Mouse (Mus musculus) T-helper 2 cell (primary cell): ENCODE data around the gene Hs1bp3.

Experiments used
- in situ Hi-C: fragments of 300-600 bp; cut with MboI, MseI; formaldehyde crosslinking; loops from one replicate; pipeline ENCODE4 v1.15.1; 2025; ENCODE audit warnings: high pct_unique_total_duplicates

Hs1bp3 gene

GRCm38 (mm10) chr12:8313270-8313771 is at the start of gene Hs1bp3:
Gene Hs1bp3 (plus strand): TSS chr12:8313432.
- in situ Hi-C loops, result no loop called here

DNA sequence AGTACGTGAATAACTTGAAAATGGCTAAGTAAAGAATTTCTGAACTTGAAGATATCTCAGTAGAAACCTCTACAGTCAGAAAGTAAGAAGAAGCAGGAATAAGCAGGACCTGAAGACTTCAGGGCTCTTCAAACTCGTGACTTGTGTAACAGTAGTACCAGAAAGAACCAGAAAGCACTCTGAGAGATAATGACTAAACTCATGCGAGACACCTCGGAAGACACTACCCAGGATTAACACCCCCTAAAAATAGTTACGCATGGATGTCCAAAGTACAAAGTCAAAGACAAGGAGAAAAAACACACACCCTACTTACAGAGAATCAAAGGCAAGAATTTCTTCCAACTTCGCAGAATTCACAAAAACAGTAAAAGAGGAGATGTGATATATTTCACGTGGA is 46.9 kb upstream of the Hs1bp3 start:
- in situ Hi-C loops, result no loop called here

GRCm38 (mm10) chr12:8269627-8270026 is 43.6 kb upstream of the Hs1bp3 start:
- in situ Hi-C loops, result no loop called here

DNA sequence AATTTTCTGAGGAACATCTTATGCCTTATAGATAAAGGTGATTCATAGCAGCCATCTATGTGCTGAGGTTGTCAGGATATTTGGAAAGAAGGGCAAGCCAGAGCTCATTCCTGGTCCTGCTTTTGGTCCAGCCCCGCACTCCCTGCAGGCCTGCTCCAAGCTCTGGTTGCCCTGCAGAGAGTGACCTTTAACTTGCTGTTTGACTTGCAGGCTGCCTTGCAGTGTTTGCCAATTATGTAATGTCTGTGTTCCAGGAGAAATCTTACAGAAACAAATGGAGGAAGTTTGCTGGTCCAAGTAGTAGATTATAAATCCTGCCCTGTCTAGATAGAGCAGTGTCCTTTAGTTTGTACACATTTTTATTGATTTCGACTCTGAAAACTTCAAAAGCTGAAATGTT is 41.8 kb upstream of the Hs1bp3 start:
- in situ Hi-C loops, result no loop called here

DNA sequence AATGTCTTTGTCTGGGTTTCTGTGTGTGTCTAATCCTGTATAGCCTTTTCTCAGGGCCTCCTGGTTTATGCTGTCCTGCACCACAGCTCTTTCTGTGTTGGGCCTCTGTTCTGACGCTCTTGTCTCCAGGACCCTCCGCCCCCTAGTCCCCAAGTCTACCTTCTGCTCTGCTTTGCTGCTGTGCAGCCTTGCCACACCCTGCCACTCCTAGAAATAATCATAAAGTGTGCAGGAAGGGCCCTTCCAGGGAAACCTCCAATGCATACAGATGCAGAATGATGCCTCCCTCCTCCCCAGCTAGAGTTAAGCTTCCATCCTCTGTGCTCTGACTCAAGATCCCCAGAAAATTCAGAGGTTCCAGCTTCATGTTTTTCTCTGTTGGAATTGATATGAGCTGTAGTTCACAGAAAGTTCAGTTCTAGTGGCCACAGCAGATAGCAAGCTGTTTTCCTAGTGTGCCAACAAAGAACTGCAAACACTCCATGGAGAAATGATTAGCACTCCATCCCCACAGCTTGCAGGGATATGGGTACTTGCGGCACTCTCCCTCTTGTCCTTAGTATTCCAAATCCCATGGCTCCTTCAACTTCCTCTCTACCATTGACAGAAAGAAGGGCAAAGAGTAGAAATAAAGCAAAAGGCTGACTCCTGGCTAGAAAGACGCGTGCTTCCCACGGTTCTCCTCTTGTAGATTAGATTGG is 39.6 kb upstream of the Hs1bp3 start:
- in situ Hi-C loops, result no loop called here

- in situ Hi-C loops, result no loop called here
Observed at GRCm38 (mm10) chr12:8275424-8275823, 37.8 kb upstream of the Hs1bp3 start.

- in situ Hi-C loops, result no loop called here
Observed at GRCm38 (mm10) chr12:8281225-8282017, 31.8 kb upstream of the Hs1bp3 start.

- in situ Hi-C loops, result no loop called here
Observed at GRCm38 (mm10) chr12:8287970-8288369, 25.3 kb upstream of the Hs1bp3 start.

DNA sequence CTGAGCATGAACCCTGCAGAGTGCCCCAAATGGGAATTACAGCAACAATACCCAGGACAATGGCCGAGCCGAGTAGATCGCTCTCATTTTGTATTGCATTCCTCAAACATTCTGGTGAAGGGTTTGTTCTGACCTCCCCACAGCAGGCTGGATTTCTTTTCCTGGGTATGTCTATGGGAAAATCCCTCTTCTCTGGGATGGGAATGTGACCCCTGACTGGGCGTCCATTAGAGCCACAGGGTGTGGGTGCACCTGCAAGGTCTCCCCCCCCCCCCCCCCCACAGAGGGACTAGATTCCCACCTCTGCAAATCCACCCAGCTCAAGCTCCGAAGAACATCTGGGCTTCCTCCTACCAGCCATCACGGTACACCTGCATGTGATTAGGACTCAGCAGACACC is 24.1 kb upstream of the Hs1bp3 start:
- in situ Hi-C loops, result no loop called here

DNA sequence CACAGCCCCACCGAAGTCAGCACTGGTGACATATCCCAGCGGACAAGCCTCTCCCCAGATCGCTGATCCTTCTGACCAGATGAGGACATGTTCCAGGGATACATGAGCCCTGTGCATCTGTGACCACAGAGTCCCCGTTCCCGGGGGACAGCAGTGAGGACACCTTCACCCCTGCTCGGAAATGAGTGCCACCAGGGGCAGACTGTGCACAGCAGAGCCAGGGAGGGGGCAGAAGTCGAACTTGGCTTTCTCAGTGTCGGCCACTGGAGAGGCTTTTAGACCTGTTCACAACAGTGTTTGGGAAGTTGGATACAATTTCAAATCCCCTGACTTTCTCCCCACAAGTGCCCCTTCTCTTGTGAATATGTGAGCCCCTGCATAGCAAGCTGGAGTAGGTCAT is 23.7 kb upstream of the Hs1bp3 start:
- in situ Hi-C loops, result no loop called here

DNA sequence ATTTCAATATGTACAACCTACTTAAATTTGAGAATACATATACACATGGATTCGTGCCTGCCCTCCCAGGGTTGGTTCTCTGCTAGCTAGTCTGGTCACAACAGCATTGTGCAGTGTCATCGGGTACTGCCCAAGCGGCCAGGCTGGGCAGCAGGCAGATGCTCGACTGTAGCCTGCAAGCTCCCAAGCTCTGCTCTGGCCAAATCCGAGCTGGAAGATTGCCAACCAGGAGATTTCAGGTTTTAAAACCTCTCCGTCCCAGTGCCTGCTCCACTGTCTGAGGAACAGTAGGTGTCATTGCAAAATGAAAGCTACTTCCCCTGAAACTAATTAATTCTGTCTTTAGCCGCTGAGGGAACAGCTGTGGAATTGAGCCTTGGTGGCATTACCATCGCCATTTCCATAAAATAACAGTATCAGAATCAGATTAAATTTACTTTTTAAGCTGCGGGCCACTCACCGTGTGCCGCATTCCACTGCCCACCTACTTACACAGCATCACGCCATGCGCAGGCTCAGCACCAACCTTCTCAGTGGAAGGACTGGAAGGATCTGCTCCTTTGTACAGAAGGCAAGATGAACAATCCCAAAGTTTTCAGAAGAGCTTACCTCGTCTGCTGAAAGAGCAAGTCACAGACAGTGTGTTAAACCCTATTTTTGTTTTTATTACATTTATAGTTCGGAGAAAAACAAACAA is 21.9 kb upstream of the Hs1bp3 start:
- in situ Hi-C loops, result loop anchor here (5.0 kb wide), 1 partner anchor 84 kb away; the partner anchor contains the start of gene Ldah

- in situ Hi-C loops, result no loop called here
Observed at GRCm38 (mm10) chr12:8295307-8295913, 17.8 kb upstream of the Hs1bp3 start.

- in situ Hi-C loops, result no loop called here
Observed at GRCm38 (mm10) chr12:8296154-8296553, 17.1 kb upstream of the Hs1bp3 start.

GRCm38 (mm10) chr12:8297586-8298214 is 15.5 kb upstream of the Hs1bp3 start:
- in situ Hi-C loops, result no loop called here

- in situ Hi-C loops, result no loop called here
Observed at GRCm38 (mm10) chr12:8298361-8299142, 14.7 kb upstream of the Hs1bp3 start.

DNA sequence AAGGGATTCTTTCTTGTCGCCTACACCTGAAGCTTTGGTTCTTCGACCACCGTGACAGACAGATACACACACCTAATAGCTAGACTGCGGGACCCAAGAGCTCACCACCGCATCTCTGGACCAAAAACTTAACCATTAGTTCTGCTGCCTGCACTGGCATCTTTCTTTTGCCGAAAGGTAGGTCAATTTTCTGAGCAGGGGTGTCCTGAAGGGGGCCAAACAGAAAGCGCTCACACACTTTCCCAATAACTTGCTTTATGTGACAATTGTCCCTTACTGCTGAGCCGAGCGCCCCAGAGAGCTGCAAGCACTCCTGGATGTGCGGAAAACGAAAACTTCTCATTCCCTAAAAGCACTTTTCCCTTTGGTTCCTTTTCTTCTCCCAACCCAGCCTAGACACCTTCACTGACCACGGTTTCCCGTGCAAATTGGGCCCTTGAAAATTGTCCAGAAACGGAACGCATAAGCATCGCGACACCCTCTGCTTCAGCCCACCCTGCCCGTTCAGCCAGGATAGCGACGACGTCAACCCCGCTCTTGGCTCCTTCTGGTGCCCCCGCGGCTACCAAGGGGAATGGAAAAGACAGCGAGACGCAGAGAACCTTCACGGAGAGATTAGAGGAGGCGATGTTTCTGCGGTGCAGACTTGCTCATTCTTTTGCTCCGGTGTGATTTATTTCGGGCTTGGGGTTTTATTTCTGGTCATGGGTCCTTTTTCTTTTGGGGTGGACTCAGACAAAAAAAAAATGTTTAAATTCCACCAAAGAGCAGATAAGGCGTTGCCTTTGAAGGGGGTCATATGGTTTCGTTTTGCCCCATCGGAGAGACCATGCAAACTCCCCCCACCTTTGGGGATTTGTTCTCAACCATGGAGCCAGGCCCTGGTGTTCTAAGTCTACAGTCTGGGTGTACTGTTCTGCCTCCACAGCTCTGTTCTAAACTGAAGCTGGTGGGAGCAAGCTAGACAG is 13.8 kb upstream of the Hs1bp3 start:
- in situ Hi-C loops, result loop anchor here (5.0 kb wide), 1 partner anchor 242 kb away; no protein-coding TSS in a partner anchor

DNA sequence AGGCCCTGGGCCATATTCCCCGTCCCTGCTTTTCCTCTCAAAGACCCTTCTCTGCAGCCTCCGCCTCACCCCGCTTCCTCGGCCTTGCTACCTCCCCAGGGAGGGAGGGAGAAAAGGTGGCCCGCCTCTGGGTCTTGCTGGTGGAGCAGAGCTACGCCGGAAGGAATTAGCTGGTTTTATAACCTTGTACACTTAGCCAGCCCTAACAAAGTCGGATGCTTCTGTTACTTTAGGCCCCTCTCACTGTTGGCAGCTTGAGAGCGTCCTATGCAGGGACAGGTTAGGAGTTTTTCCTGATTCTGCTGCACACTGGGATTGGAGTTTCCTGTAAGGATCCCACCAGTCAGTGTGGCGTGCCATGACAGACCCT is 13.1 kb upstream of the Hs1bp3 start:
- in situ Hi-C loops, result loop anchor here (5.0 kb wide), 1 partner anchor 243 kb away; no protein-coding TSS in a partner anchor

GRCm38 (mm10) chr12:8300521-8300920 is 12.7 kb upstream of the Hs1bp3 start:
- in situ Hi-C loops, result loop anchor here (5.0 kb wide), 1 partner anchor 243 kb away; no protein-coding TSS in a partner anchor
